Mouse (Mus musculus): ENCODE measurements around the gene Krtap17-1. TPM values are rescaled to one million over a fixed set of nuclear protein-coding genes. Genes with fewer than 3 reads are reported as not detected.

Krtap17-1 gene
- polyA plus RNA-seq, 1 experiment from 2014 or later, result not detected

GRCm38 (mm10) chr11:99999091-99999490 is 5.3 kb upstream of the Krtap17-1 start:
- H3K4me2 ChIP-seq, result no peak overlapping the region
- H3K27me3 ChIP-seq (replicated peaks), result peaks cover 7% of the 10 kb centered on the region
- ATAC-seq, result no peak
- no peaks in the 10 kb centered on the region for H3K36me3 ChIP-seq
- H3K4me3 ChIP-seq, result no peak overlapping the region
- no peaks in the 10 kb centered on the region for H3K4me1 ChIP-seq
- no peak overlapping the region for H3K27ac ChIP-seq
- H3K9me3 ChIP-seq (replicated peaks), result no peaks in the 10 kb centered on the region
- H3K9ac ChIP-seq, result no peak overlapping the region
- WGBS (ENCODE audit: insufficient replicate concordance), result 70% methylated on average over 7 of the region's 7 CpGs

- Histone ChIP-seq H3K4me1 (no peaks in the 10 kb centered on the region), H3K36me3 (no peaks in the 10 kb centered on the region), H3K27me3 (replicated peaks) (peaks cover 23% of the 10 kb centered on the region), H3K9ac (no peak overlapping the region), H3K4me2 (no peak overlapping the region), H3K27ac (no peak overlapping the region), H3K9me3 (replicated peaks) (no peaks in the 10 kb centered on the region), H3K4me3 (no peak overlapping the region)
- WGBS (ENCODE audit: insufficient replicate concordance), result 46% methylated on average over 4 of the region's 4 CpGs
- ATAC-seq, result no peak
Measured at GRCm38 (mm10) chr11:99994384-99994661, 529 bp upstream of the Krtap17-1 start.

- H3K36me3 ChIP-seq, result no peaks in the 10 kb centered on the region
- 63% methylated on average over 3 of the region's 3 CpGs for WGBS (ENCODE audit: insufficient replicate concordance)
- no peak overlapping the region for H3K4me3 ChIP-seq
- no peaks in the 10 kb centered on the region for H3K4me1 ChIP-seq
- no peak overlapping the region for H3K9ac ChIP-seq
- no peak overlapping the region for H3K27ac ChIP-seq
- H3K9me3 ChIP-seq (replicated peaks), result no peaks in the 10 kb centered on the region
- peaks cover 23% of the 10 kb centered on the region for H3K27me3 ChIP-seq (replicated peaks)
- no peak for ATAC-seq
- H3K4me2 ChIP-seq, result no peak overlapping the region
Measured at GRCm38 (mm10) chr11:99990571-99990970, 3.2 kb downstream of the Krtap17-1 start.

- 62% methylated on average over 6 of the region's 6 CpGs for WGBS (ENCODE audit: insufficient replicate concordance)
- no peak for ATAC-seq
- Histone ChIP-seq H3K9ac (no peak overlapping the region), H3K4me2 (no peak overlapping the region), H3K9me3 (replicated peaks) (no peaks in the 10 kb centered on the region), H3K27ac (no peak overlapping the region), H3K4me3 (no peak overlapping the region), H3K27me3 (replicated peaks) (peaks cover 23% of the 10 kb centered on the region), H3K36me3 (no peaks in the 10 kb centered on the region), H3K4me1 (no peaks in the 10 kb centered on the region)
Measured at GRCm38 (mm10) chr11:99989881-99990405, 3.9 kb downstream of the Krtap17-1 start.

- Histone ChIP-seq H3K36me3 (no peaks in the 10 kb centered on the region), H3K27ac (no peak overlapping the region), H3K9ac (no peak overlapping the region), H3K4me2 (no peak overlapping the region), H3K27me3 (replicated peaks) (peaks cover 10% of the 10 kb centered on the region), H3K4me3 (no peak overlapping the region), H3K9me3 (replicated peaks) (no peaks in the 10 kb centered on the region), H3K4me1 (no peaks in the 10 kb centered on the region)
- 75% methylated on average over 3 of the region's 3 CpGs for WGBS (ENCODE audit: insufficient replicate concordance)
- no peak for ATAC-seq
Measured at GRCm38 (mm10) chr11:99988530-99988929, 5.3 kb downstream of the Krtap17-1 start.

GRCm38 (mm10) chr11:99986180-99986647 is 7.6 kb downstream of the Krtap17-1 start, which contains the start of gene Krtap16-1:
TSS of gene Krtap16-1 (minus strand) at chr11:99986597.
- Histone ChIP-seq H3K4me2 (no peak within 1 kb of the TSS), H3K9ac (no peak within 1 kb of the TSS), H3K4me3 (no peak within 1 kb of the TSS), H3K27ac (no peak within 1 kb of the TSS), H3K9me3 (replicated peaks) (no peaks in the 10 kb centered on the region), H3K36me3 (no peaks in the 10 kb centered on the region), H3K4me1 (no peaks in the 10 kb centered on the region), H3K27me3 (replicated peaks) (no peaks in the 10 kb centered on the region)
- no peak for ATAC-seq
- WGBS (ENCODE audit: insufficient replicate concordance), result 76% methylated on average over 8 of the region's 8 CpGs

GRCm38 (mm10) chr11:99985291-99986092 is 8.3 kb downstream of the Krtap17-1 start:
- no peaks in the 10 kb centered on the region for H3K27me3 ChIP-seq (replicated peaks)
- H3K4me3 ChIP-seq, result no peak overlapping the region
- H3K27ac ChIP-seq, result no peak overlapping the region
- H3K9me3 ChIP-seq (replicated peaks), result no peaks in the 10 kb centered on the region
- no peak overlapping the region for H3K4me2 ChIP-seq
- H3K9ac ChIP-seq, result no peak overlapping the region
- H3K36me3 ChIP-seq, result no peaks in the 10 kb centered on the region
- WGBS (ENCODE audit: insufficient replicate concordance), result 70% methylated on average over 20 of the region's 20 CpGs
- ATAC-seq, result no peak
- no peaks in the 10 kb centered on the region for H3K4me1 ChIP-seq

- no peak for ATAC-seq
- WGBS (ENCODE audit: insufficient replicate concordance), result 69% methylated on average over 1 of the region's 1 CpGs
- Histone ChIP-seq H3K4me3 (no peak overlapping the region), H3K9me3 (replicated peaks) (no peaks in the 10 kb centered on the region), H3K27ac (no peak overlapping the region), H3K27me3 (replicated peaks) (no peaks in the 10 kb centered on the region), H3K36me3 (no peaks in the 10 kb centered on the region), H3K9ac (no peak overlapping the region), H3K4me1 (no peaks in the 10 kb centered on the region), H3K4me2 (no peak overlapping the region)
Measured at GRCm38 (mm10) chr11:99983442-99983841, 10.4 kb downstream of the Krtap17-1 start.

GRCm38 (mm10) chr11:99982731-99983130 is 11.1 kb downstream of the Krtap17-1 start:
- no peak for ATAC-seq
- Histone ChIP-seq H3K4me1 (no peaks in the 10 kb centered on the region), H3K9me3 (replicated peaks) (no peaks in the 10 kb centered on the region), H3K4me2 (no peak overlapping the region), H3K36me3 (no peaks in the 10 kb centered on the region), H3K27me3 (replicated peaks) (no peaks in the 10 kb centered on the region), H3K9ac (no peak overlapping the region), H3K4me3 (no peak overlapping the region), H3K27ac (no peak overlapping the region)
- WGBS (ENCODE audit: insufficient replicate concordance), result 63% methylated on average over 9 of the region's 9 CpGs

GRCm38 (mm10) chr11:99978953-99979352 is 14.8 kb downstream of the Krtap17-1 start, which contains the start of gene Krtap29-1:
TSS of gene Krtap29-1 (minus strand) at chr11:99979053.
- Histone ChIP-seq H3K27me3 (replicated peaks) (no peaks in the 10 kb centered on the region), H3K4me3 (no peak within 1 kb of the TSS), H3K9ac (no peak within 1 kb of the TSS), H3K36me3 (no peaks in the 10 kb centered on the region), H3K4me1 (no peaks in the 10 kb centered on the region), H3K9me3 (replicated peaks) (no peaks in the 10 kb centered on the region), H3K27ac (no peak within 1 kb of the TSS), H3K4me2 (no peak within 1 kb of the TSS)
- no peak for ATAC-seq
- WGBS (ENCODE audit: insufficient replicate concordance), result 65% methylated on average over 5 of the region's 5 CpGs

- 37% methylated on average over 2 of the region's 2 CpGs for WGBS (ENCODE audit: insufficient replicate concordance)
- Histone ChIP-seq H3K4me2 (no peak overlapping the region), H3K36me3 (no peaks in the 10 kb centered on the region), H3K4me1 (no peaks in the 10 kb centered on the region), H3K9me3 (replicated peaks) (no peaks in the 10 kb centered on the region), H3K4me3 (no peak overlapping the region), H3K9ac (no peak overlapping the region), H3K27ac (no peak overlapping the region), H3K27me3 (replicated peaks) (no peaks in the 10 kb centered on the region)
- ATAC-seq, result no peak
Measured at GRCm38 (mm10) chr11:99965961-99966360, 27.8 kb downstream of the Krtap17-1 start.

GRCm38 (mm10) chr11:99964213-99964612 is 29.6 kb downstream of the Krtap17-1 start:
- 55% methylated on average over 6 of the region's 6 CpGs for WGBS (ENCODE audit: insufficient replicate concordance)
- ATAC-seq, result no peak
- no peaks in the 10 kb centered on the region for H3K27me3 ChIP-seq (replicated peaks)
- no peaks in the 10 kb centered on the region for H3K9me3 ChIP-seq (replicated peaks)
- no peak overlapping the region for H3K4me2 ChIP-seq
- H3K4me1 ChIP-seq, result no peaks in the 10 kb centered on the region
- no peak overlapping the region for H3K4me3 ChIP-seq
- H3K9ac ChIP-seq, result no peak overlapping the region
- H3K27ac ChIP-seq, result no peak overlapping the region
- no peaks in the 10 kb centered on the region for H3K36me3 ChIP-seq
